Mouse (Mus musculus) natural killer cell, adult 2 months (primary cell): Measurements from ENCODE around the gene Ssxb1.
"Not testable (repeated sequence)": the region's sequence is repeated elsewhere in the genome, so short reads cannot be mapped to it uniquely, and the experiment has no call there.

Experiments
- DNase-seq, 2 experiments: peaks; one replicate each; pipeline ENCODE4 v3.0.0; 2022; ENCODE audit warnings: low spot score in 2 of 2

The Ssxb1 gene

GRCm38 (mm10) chrX:8413005-8413404, at the start of gene Ssxb1:
Gene Ssxb1 (plus strand): TSS chrX:8413305.
- DNase-seq: not testable (repeated sequence)

- not testable (repeated sequence) for DNase-seq
Measured at GRCm38 (mm10) chrX:8366678-8367077, 46.4 kb upstream of the Ssxb1 start, which contains the start of gene Ssxb9. Gene Ssxb9 (plus strand): TSS chrX:8366978.

- not testable (repeated sequence) for DNase-seq
Measured at GRCm38 (mm10) chrX:8461626-8462025, 48.5 kb downstream of the Ssxb1 start, which contains the start of gene Ssxb2. Gene Ssxb2 (minus strand): TSS chrX:8461726.
